Mouse (Mus musculus): ENCODE measurements around the gene Itpr1. TPM values are rescaled to one million over a fixed set of nuclear protein-coding genes. Genes with fewer than 3 reads are reported as not detected.

Gene Itpr1
- polyA plus RNA-seq, 1 experiment from 2014 or later = 4.0 TPM

- no peak for ATAC-seq (ENCODE audit: low FRiP score, low TSS enrichment)
- DNase-seq (ENCODE audit: low spot score) = no peak
- Histone ChIP-seq H3K9me3 (ENCODE audit: control insufficient read depth, low read length) (no peaks in the 10 kb centered on the region), H3K9ac (ENCODE audit: low read length) (no peak overlapping the region), H3K36me3 (ENCODE audit: control insufficient read depth, insufficient read depth, low read length) (no peaks in the 10 kb centered on the region), H3K4me3 (ENCODE audit: low read depth, low read length) (no peak overlapping the region), H3K27ac (replicated peaks) (no peak overlapping the region), H3K4me1 (replicated peaks; ENCODE audit: control insufficient read depth, insufficient read depth) (no peaks in the 10 kb centered on the region), H3K4me2 (replicated peaks; ENCODE audit: low read depth) (no peak overlapping the region), H3K27me3 (ENCODE audit: control insufficient read depth, insufficient read depth, low read length) (no peaks in the 10 kb centered on the region)
- 64% methylated on average over 10 of the region's 10 CpGs for WGBS
- TF ChIP-seq CTCF (IDR thresholded peaks at IDR 0.05; ENCODE audit: low read depth) (no peak), EP300 (optimal IDR thresholded peaks at IDR 0.05) (no peak)
Measured at GRCm38 (mm10) chr6:108326751-108327161, 113.9 kb downstream of the Itpr1 start.

- 60% methylated on average over 6 of the region's 6 CpGs for WGBS
- TF ChIP-seq CTCF (IDR thresholded peaks at IDR 0.05; ENCODE audit: low read depth) (no peak), EP300 (optimal IDR thresholded peaks at IDR 0.05) (no peak)
- H3K9me3 ChIP-seq (ENCODE audit: control insufficient read depth, low read length) = no peaks in the 10 kb centered on the region
- no peak overlapping the region for H3K4me3 ChIP-seq (ENCODE audit: low read depth, low read length)
- no peaks in the 10 kb centered on the region for H3K36me3 ChIP-seq (ENCODE audit: control insufficient read depth, insufficient read depth, low read length)
- ATAC-seq (ENCODE audit: low FRiP score, low TSS enrichment) (no peak), DNase-seq (ENCODE audit: low spot score) (no peak)
- no peak overlapping the region for H3K9ac ChIP-seq (ENCODE audit: low read length)
- no peaks in the 10 kb centered on the region for H3K4me1 ChIP-seq (replicated peaks; ENCODE audit: control insufficient read depth, insufficient read depth)
- H3K27ac ChIP-seq (replicated peaks) = no peak overlapping the region
- H3K4me2 ChIP-seq (replicated peaks; ENCODE audit: low read depth) = no peak overlapping the region
- H3K27me3 ChIP-seq (ENCODE audit: control insufficient read depth, insufficient read depth, low read length) = no peaks in the 10 kb centered on the region
Measured at GRCm38 (mm10) chr6:108327561-108327960, 114.7 kb downstream of the Itpr1 start.

- Histone ChIP-seq H3K4me2 (replicated peaks; ENCODE audit: low read depth) (no peak overlapping the region), H3K36me3 (ENCODE audit: control insufficient read depth, insufficient read depth, low read length) (no peaks in the 10 kb centered on the region), H3K27me3 (ENCODE audit: control insufficient read depth, insufficient read depth, low read length) (no peaks in the 10 kb centered on the region), H3K4me1 (replicated peaks; ENCODE audit: control insufficient read depth, insufficient read depth) (no peaks in the 10 kb centered on the region), H3K27ac (replicated peaks) (no peak overlapping the region), H3K9me3 (ENCODE audit: control insufficient read depth, low read length) (no peaks in the 10 kb centered on the region), H3K4me3 (ENCODE audit: low read depth, low read length) (no peak overlapping the region), H3K9ac (ENCODE audit: low read length) (no peak overlapping the region)
- ATAC-seq (ENCODE audit: low FRiP score, low TSS enrichment) (no peak), DNase-seq (ENCODE audit: low spot score) (no peak)
- TF ChIP-seq EP300 (optimal IDR thresholded peaks at IDR 0.05) (no peak), CTCF (IDR thresholded peaks at IDR 0.05; ENCODE audit: low read depth) (no peak)
- 78% methylated on average over 7 of the region's 7 CpGs for WGBS
Measured at GRCm38 (mm10) chr6:108328296-108328695, 115.4 kb downstream of the Itpr1 start.

GRCm38 (mm10) chr6:108330461-108330860 is 117.6 kb downstream of the Itpr1 start:
- DNase-seq (ENCODE audit: low spot score) (no peak), ATAC-seq (ENCODE audit: low FRiP score, low TSS enrichment) (no peak)
- Histone ChIP-seq H3K4me2 (replicated peaks; ENCODE audit: low read depth) (no peak overlapping the region), H3K9ac (ENCODE audit: low read length) (no peak overlapping the region), H3K27ac (replicated peaks) (no peak overlapping the region), H3K27me3 (ENCODE audit: control insufficient read depth, insufficient read depth, low read length) (no peaks in the 10 kb centered on the region), H3K36me3 (ENCODE audit: control insufficient read depth, insufficient read depth, low read length) (no peaks in the 10 kb centered on the region), H3K4me3 (ENCODE audit: low read depth, low read length) (no peak overlapping the region), H3K4me1 (replicated peaks; ENCODE audit: control insufficient read depth, insufficient read depth) (no peaks in the 10 kb centered on the region), H3K9me3 (ENCODE audit: control insufficient read depth, low read length) (no peaks in the 10 kb centered on the region)
- 84% methylated on average over 8 of the region's 8 CpGs for WGBS
- TF ChIP-seq CTCF (IDR thresholded peaks at IDR 0.05; ENCODE audit: low read depth) (no peak), EP300 (optimal IDR thresholded peaks at IDR 0.05) (no peak)

- no peaks in the 10 kb centered on the region for H3K27me3 ChIP-seq (ENCODE audit: control insufficient read depth, insufficient read depth, low read length)
- H3K4me3 ChIP-seq (ENCODE audit: low read depth, low read length) = no peak overlapping the region
- no peak overlapping the region for H3K9ac ChIP-seq (ENCODE audit: low read length)
- H3K4me2 ChIP-seq (replicated peaks; ENCODE audit: low read depth) = no peak overlapping the region
- DNase-seq (ENCODE audit: low spot score) = no peak
- no peaks in the 10 kb centered on the region for H3K36me3 ChIP-seq (ENCODE audit: control insufficient read depth, insufficient read depth, low read length)
- H3K4me1 ChIP-seq (replicated peaks; ENCODE audit: control insufficient read depth, insufficient read depth) = no peaks in the 10 kb centered on the region
- H3K27ac ChIP-seq (replicated peaks) = no peak overlapping the region
- ATAC-seq (ENCODE audit: low FRiP score, low TSS enrichment) = no peak
- H3K9me3 ChIP-seq (ENCODE audit: control insufficient read depth, low read length) = no peaks in the 10 kb centered on the region
- WGBS = 72% methylated on average over 3 of the region's 3 CpGs
- TF ChIP-seq CTCF (IDR thresholded peaks at IDR 0.05; ENCODE audit: low read depth) = no peak
- no peak for TF ChIP-seq EP300 (optimal IDR thresholded peaks at IDR 0.05)
Measured at GRCm38 (mm10) chr6:108331268-108331667, 118.4 kb downstream of the Itpr1 start.

GRCm38 (mm10) chr6:108334059-108334458 is 121.2 kb downstream of the Itpr1 start:
- Histone ChIP-seq H3K4me2 (replicated peaks; ENCODE audit: low read depth) (no peak overlapping the region), H3K36me3 (ENCODE audit: control insufficient read depth, insufficient read depth, low read length) (no peaks in the 10 kb centered on the region), H3K4me3 (ENCODE audit: low read depth, low read length) (no peak overlapping the region), H3K27me3 (ENCODE audit: control insufficient read depth, insufficient read depth, low read length) (no peaks in the 10 kb centered on the region), H3K9ac (ENCODE audit: low read length) (no peak overlapping the region), H3K27ac (replicated peaks) (no peak overlapping the region), H3K4me1 (replicated peaks; ENCODE audit: control insufficient read depth, insufficient read depth) (no peaks in the 10 kb centered on the region), H3K9me3 (ENCODE audit: control insufficient read depth, low read length) (no peaks in the 10 kb centered on the region)
- TF ChIP-seq CTCF (IDR thresholded peaks at IDR 0.05; ENCODE audit: low read depth) (no peak), EP300 (optimal IDR thresholded peaks at IDR 0.05) (no peak)
- DNase-seq (ENCODE audit: low spot score) = no peak
- WGBS = 85% methylated on average over 3 of the region's 3 CpGs
- ATAC-seq (ENCODE audit: low FRiP score, low TSS enrichment) = no peak
